Mouse (Mus musculus) heart, embryonic 13.5 days (tissue): Measurements from ENCODE around the gene Med9. TPM values are rescaled to one million over a fixed set of nuclear protein-coding genes. Genes with fewer than 3 reads are reported as not detected.

Experiments used
- ATAC-seq: fragments of 200-750 bp; cut with Nextera tagmentation; 2 replicates; pipeline ENCODE4 v1.8.0; 2017; ENCODE audit warnings: moderate TSS enrichment; ENCODE audit not compliant: insufficient number of reproducible peaks, low FRiP score, low TSS enrichment; ENCODE audit errors: extremely low read depth
- H3K27ac ChIP-seq: fragments of 300-500 bp; sonication (generic); replicated peaks from 2 replicates; pipeline ENCODE4 v1.5.1; 2015; ENCODE audit warnings: moderate library complexity, mild to moderate bottlenecking, inconsistent platforms
- H3K27me3 ChIP-seq: fragments of 300-500 bp; sonication (generic); replicated peaks from 2 replicates; pipeline ENCODE4 v1.6.1; 2015; ENCODE audit warnings: mild to moderate bottlenecking, inconsistent platforms
- H3K36me3 ChIP-seq: fragments of 300-500 bp; sonication (generic); 2 replicates; pipeline ENCODE4 v1.6.1; 2015; ENCODE audit warnings: mild to moderate bottlenecking, inconsistent platforms
- H3K4me1 ChIP-seq: fragments of 300-500 bp; sonication (generic); 2 replicates; pipeline ENCODE4 v1.6.1; 2015; ENCODE audit warnings: inconsistent platforms
- H3K4me2 ChIP-seq: fragments of 300-500 bp; sonication (generic); 2 replicates; pipeline ENCODE4 v1.6.1; 2015; ENCODE audit warnings: inconsistent platforms, mild to moderate bottlenecking, moderate library complexity
- H3K4me3 ChIP-seq: fragments of 300-500 bp; sonication (generic); 2 replicates; pipeline ENCODE4 v1.5.1; 2015; ENCODE audit warnings: moderate library complexity, mild to moderate bottlenecking, inconsistent platforms
- H3K9ac ChIP-seq: fragments of 300-500 bp; sonication (generic); 2 replicates; pipeline ENCODE4 v1.6.1; 2015; ENCODE audit warnings: inconsistent platforms, mild to moderate bottlenecking, moderate library complexity
- H3K9me3 ChIP-seq: fragments of 300-500 bp; sonication (generic); 2 replicates; pipeline ENCODE4 v1.6.1; 2016; ENCODE audit warnings: inconsistent platforms
- WGBS: fragments of 180-500 bp; shearing (Covaris S2); methylation state at CpG from one replicate; pipeline ENCODE4 v1.1.7; 2015; ENCODE audit warnings: mixed read lengths; 5-methylcytosine and 5-hydroxymethylcytosine counted together
- polyA plus RNA-seq: library from polyadenylated mRNA; unstranded; fragments of >200 nt; fragmentation: Nextera tagmentation; extraction: Ambion mirVana; gene quantifications from 2 replicates; pipeline ENCODE4 v1.2.1, GENCODE M21; 2015

The Med9 gene
- polyA plus RNA-seq, 1 experiment from 2014 or later = 42.6 TPM

DNA sequence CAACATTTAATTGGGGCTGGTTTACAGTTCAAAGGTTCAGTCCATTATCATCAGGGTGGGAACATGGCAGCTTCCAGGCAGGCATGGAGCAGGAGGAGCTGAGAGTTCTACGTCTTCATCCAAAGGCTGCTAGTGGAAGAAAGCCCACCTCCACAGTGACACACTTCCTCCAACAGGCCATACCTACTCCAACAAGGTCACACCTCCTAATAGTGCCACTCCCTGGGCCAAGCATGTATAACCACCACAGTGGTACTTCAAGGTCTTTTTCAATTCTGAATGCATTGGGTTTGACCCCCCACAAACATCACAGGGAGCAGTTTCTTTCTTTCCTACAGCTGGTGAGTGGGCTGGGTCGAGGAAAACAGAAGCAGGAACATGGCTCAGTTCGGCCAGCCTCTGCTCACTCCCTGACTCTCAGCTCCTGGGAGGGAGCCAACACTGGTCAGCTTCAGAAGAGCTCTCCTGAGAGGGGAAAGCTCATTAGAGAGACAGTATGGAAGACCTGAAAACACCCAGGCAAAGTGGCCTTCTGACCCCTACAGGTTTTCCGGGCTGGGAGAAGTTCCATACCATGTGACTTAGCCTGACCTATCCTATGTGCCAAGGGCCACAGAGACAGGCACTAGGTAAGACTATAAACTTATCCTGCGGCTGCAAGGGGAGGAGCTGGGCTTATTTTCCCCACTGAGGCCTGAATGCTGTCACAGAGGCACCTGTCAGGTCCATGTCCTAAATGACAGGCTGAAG lies 53.4 kb downstream of the Med9 start:
- no peak overlapping the region for H3K4me3 ChIP-seq
- no peak for ATAC-seq
- H3K9ac ChIP-seq = no peak overlapping the region
- no peak overlapping the region for H3K4me2 ChIP-seq
- H3K9me3 ChIP-seq = no peaks in the 10 kb centered on the region
- H3K27me3 ChIP-seq = no peaks in the 10 kb centered on the region
- peaks cover 5% of the 10 kb centered on the region; the same call in 1 of the 2 replicates for H3K4me1 ChIP-seq
- H3K27ac ChIP-seq = no peak overlapping the region
- no peaks in the 10 kb centered on the region for H3K36me3 ChIP-seq
- WGBS = 55% methylated on average over 5 of the region's 5 CpGs

DNA sequence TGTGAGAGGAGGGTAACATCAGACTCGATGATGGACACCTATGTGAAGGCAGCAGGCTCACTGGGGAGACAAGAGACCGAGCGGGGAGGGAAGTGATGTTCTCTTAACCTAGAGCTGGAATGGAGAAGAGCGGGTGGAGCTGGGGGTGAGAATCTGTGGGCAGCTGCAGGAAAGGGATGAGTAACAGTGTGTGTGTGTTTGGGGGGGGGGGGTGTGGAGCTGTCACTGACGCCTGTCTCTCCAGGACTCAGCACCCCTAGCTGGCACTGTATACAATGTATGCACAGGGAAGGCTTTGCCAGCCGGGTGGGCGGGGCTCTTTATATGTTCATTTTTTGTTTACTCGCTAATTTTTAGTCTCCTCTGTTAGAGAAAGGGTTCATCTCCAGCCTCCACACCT lies 55.8 kb downstream of the Med9 start:
- H3K27ac ChIP-seq = no peak overlapping the region
- no peaks in the 10 kb centered on the region for H3K36me3 ChIP-seq
- H3K9me3 ChIP-seq = no peaks in the 10 kb centered on the region
- 74% methylated on average over 8 of the region's 8 CpGs for WGBS
- no peak overlapping the region for H3K9ac ChIP-seq
- ATAC-seq = no peak
- H3K4me3 ChIP-seq = no peak overlapping the region
- H3K4me2 ChIP-seq = no peak overlapping the region
- H3K4me1 ChIP-seq = peaks cover 5% of the 10 kb centered on the region; the same call in 1 of the 2 replicates
- no peaks in the 10 kb centered on the region for H3K27me3 ChIP-seq

DNA sequence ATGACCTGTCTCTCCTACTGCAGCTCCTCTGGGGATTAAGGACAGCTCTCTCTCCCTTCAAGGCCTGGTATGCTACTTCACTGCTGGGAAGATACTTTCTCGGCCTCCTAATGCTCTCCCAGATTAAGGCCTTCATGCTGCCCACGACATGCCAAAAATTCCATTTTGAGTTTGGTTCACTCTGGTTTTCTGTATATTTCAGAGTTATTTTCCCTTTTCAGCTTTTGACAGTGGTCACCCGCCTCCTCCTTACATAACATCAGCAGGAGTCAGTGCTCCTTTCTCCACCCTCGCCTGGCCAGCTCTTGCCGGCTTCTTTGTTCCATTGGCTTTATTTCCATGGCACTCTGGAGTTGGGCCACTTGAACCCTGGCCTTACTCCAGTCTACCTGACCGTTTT lies 56.7 kb downstream of the Med9 start:
- no peak for ATAC-seq
- Histone ChIP-seq H3K9me3 (no peaks in the 10 kb centered on the region), H3K9ac (no peak overlapping the region), H3K4me3 (no peak overlapping the region), H3K36me3 (no peaks in the 10 kb centered on the region), H3K27me3 (no peaks in the 10 kb centered on the region), H3K4me2 (no peak overlapping the region), H3K4me1 (peaks cover 5% of the 10 kb centered on the region; the same call in 1 of the 2 replicates), H3K27ac (no peak overlapping the region)
- WGBS = 69% methylated on average over 6 of the region's 6 CpGs

DNA sequence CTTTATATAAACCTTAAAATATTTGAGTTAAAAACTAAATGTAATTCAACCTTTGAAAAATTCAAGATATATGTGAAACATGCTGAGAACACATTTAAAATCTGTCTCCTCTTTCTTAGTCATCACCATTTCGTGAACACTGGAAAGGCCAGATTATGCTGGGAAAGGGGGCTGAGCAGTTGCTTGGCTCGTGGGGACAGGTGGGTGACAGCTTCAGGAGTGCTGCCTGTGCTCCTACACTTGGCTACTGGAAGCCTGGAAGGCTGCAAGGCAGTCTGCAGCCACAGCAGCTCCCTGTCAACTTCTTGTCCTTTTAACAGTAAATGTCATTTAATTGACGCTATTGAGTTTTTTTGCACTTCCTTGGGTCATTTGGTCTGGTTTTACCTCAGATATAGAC lies 57.9 kb downstream of the Med9 start:
- Histone ChIP-seq H3K4me1 (peaks cover 5% of the 10 kb centered on the region; the same call in 1 of the 2 replicates), H3K9ac (no peak overlapping the region), H3K27ac (no peak overlapping the region), H3K4me3 (no peak overlapping the region), H3K4me2 (no peak overlapping the region), H3K27me3 (no peaks in the 10 kb centered on the region), H3K9me3 (no peaks in the 10 kb centered on the region), H3K36me3 (no peaks in the 10 kb centered on the region)
- 62% methylated on average over 3 of the region's 3 CpGs for WGBS
- no peak for ATAC-seq

DNA sequence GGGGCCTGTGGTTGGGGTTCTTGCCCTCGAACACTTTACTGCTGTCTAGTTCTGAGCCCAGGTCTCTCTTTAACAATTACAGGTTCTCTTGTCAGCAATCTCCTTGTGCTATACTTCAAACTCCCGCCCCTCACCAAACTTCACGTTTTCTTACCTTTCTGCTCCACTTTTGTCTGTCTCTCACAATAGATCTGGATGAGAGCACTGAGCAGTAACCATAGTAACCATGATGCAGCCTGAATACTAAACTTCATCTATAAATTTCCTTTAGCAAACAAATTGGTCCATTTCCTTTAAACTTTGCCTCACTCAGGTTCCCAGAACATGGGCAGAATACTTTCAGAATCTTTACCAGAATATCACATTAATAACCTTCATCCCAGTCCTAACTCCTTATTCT lies 61.4 kb downstream of the Med9 start:
- Histone ChIP-seq H3K9me3 (no peaks in the 10 kb centered on the region), H3K36me3 (no peaks in the 10 kb centered on the region), H3K4me2 (no peak overlapping the region), H3K4me1 (0 out of 2 replicates have a peak, but pooled peaks cover 9% of the 10 kb centered on the region), H3K27ac (no peak overlapping the region), H3K27me3 (no peaks in the 10 kb centered on the region), H3K4me3 (no peak overlapping the region), H3K9ac (no peak overlapping the region)
- no peak for ATAC-seq
- 75% methylated on average over 3 of the region's 3 CpGs for WGBS

DNA sequence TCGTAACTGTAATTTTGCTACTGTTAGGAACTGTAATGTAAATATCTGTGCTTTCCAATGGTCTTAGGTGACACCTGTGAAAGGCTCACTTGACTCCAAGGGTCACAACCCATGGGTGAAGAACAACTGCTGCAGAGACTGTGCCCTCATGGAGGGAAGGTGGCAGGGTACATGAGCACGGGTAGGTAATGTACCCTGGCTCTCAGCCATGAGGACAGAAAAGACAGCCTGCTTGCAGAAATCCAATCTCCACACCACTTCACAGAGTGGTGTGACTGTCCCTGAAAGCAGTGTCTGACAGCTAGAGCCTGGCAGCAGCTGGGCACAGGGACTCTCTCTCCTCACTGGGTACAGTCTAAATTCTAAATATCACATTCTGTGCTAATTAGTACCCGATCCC lies 63.5 kb downstream of the Med9 start:
- no peaks in the 10 kb centered on the region for H3K36me3 ChIP-seq
- 0 out of 2 replicates have a peak, but pooled peaks cover 10% of the 10 kb centered on the region for H3K4me1 ChIP-seq
- no peak overlapping the region for H3K27ac ChIP-seq
- H3K4me2 ChIP-seq = no peak overlapping the region
- no peaks in the 10 kb centered on the region for H3K9me3 ChIP-seq
- WGBS = 66% methylated on average over 3 of the region's 3 CpGs
- H3K4me3 ChIP-seq = no peak overlapping the region
- no peaks in the 10 kb centered on the region for H3K27me3 ChIP-seq
- H3K9ac ChIP-seq = 0 out of 2 replicates have a peak overlapping the region, but pooled peaks have one; percentile 33
- no peak for ATAC-seq

Other genes starting within 250 kb of the Med9 start
- 4.5 and 5.6 TPM in 2 replicates for gene Pld6, start 160.6 kb upstream of the Med9 start, polyA plus RNA-seq
- 26.9 and 28.6 TPM in 2 replicates for gene Flcn, start 138.2 kb upstream of the Med9 start, polyA plus RNA-seq
- 36.3 and 36.5 TPM in 2 replicates for gene Nt5m, start 108.8 kb upstream of the Med9 start, polyA plus RNA-seq
- gene Cops3, start 108.4 kb upstream of the Med9 start, polyA plus RNA-seq = 152 and 169 TPM in 2 replicates
- gene Rasd1, start 16.7 kb downstream of the Med9 start, polyA plus RNA-seq = 8.0 and 8.3 TPM in 2 replicates
- 12.8 and 13.7 TPM in 2 replicates for gene Pemt, start 98.3 kb downstream of the Med9 start, polyA plus RNA-seq
- gene Rai1, start 156.8 kb downstream of the Med9 start, polyA plus RNA-seq = 16.1 and 18.2 TPM in 2 replicates